Mouse (Mus musculus) liver, embryonic 11.5 days (tissue): ENCODE measurements around the gene Trim43a. TPM values are rescaled to one million over a fixed set of nuclear protein-coding genes. Genes with fewer than 3 reads are reported as not detected.
"Not testable (repeated sequence)": the region's sequence is repeated elsewhere in the genome, so short reads cannot be mapped to it uniquely, and the experiment has no call there.

Experiments
- ATAC-seq: fragments of 200-750 bp; cut with Nextera tagmentation; replicated peaks from 2 replicates; pipeline ENCODE4 v1.8.0; 2017; ENCODE audit warnings: moderate number of reproducible peaks, mild to moderate bottlenecking, moderate TSS enrichment, moderate library complexity; ENCODE audit not compliant: low FRiP score
- DNase-seq: peaks from one replicate; pipeline ENCODE4 v3.0.0-alpha.2; 2017; ENCODE audit warnings: low spot score
- H3K27ac ChIP-seq: fragments of 300-500 bp; sonication (generic); 2 replicates; pipeline ENCODE4 v1.5.1; 2014; ENCODE audit warnings: mild to moderate bottlenecking, low read depth, low read length, control low read depth
- H3K27me3 ChIP-seq: fragments of 300-500 bp; sonication (generic); replicated peaks from 2 replicates; pipeline ENCODE4 v1.6.1; 2014; ENCODE audit warnings: low read length, mixed read lengths; ENCODE audit not compliant: control insufficient read depth, insufficient read depth
- H3K36me3 ChIP-seq: fragments of 300-500 bp; sonication (generic); 2 replicates; pipeline ENCODE4 v1.6.1; 2014; ENCODE audit warnings: mild to moderate bottlenecking, low read length, moderate library complexity, mixed read lengths; ENCODE audit not compliant: control insufficient read depth, insufficient read depth
- H3K4me1 ChIP-seq: fragments of 300-500 bp; sonication (generic); replicated peaks from 2 replicates; pipeline ENCODE4 v1.6.1; 2014; ENCODE audit warnings: low read length, mixed read lengths; ENCODE audit not compliant: control insufficient read depth, insufficient read depth
- H3K4me2 ChIP-seq: fragments of 300-500 bp; sonication (generic); 2 replicates; pipeline ENCODE4 v1.6.1; 2014; ENCODE audit warnings: mild to moderate bottlenecking, control low read depth, moderate library complexity
- H3K4me3 ChIP-seq: fragments of 300-500 bp; sonication (generic); 2 replicates; pipeline ENCODE4 v1.5.1; 2014; ENCODE audit warnings: low read depth, low read length, control low read depth
- H3K9ac ChIP-seq: fragments of 300-500 bp; sonication (generic); 2 replicates; pipeline ENCODE4 v1.6.1; 2014; ENCODE audit warnings: low read depth, low read length, control low read depth
- H3K9me3 ChIP-seq: fragments of 300-500 bp; sonication (generic); 2 replicates; pipeline ENCODE4 v1.6.1; 2016; ENCODE audit warnings: low read length, inconsistent platforms, mixed read lengths; ENCODE audit not compliant: control insufficient read depth
- WGBS: fragments of 180-500 bp; shearing (Covaris S2); extraction: QIAGEN DNeasy Blood & Tissue Kit; methylation state at CpG from one replicate; pipeline ENCODE4 v1.1.7; 2014; 5-methylcytosine and 5-hydroxymethylcytosine counted together
- polyA plus RNA-seq: library from polyadenylated mRNA; unstranded; fragments of >200 nt; fragmentation: Nextera tagmentation; extraction: Ambion mirVana; gene quantifications from 2 replicates; pipeline ENCODE4 v1.2.1, GENCODE M21; 2014

The Trim43a gene
- polyA plus RNA-seq, 1 experiment from 2014 or later = not detected

DNA sequence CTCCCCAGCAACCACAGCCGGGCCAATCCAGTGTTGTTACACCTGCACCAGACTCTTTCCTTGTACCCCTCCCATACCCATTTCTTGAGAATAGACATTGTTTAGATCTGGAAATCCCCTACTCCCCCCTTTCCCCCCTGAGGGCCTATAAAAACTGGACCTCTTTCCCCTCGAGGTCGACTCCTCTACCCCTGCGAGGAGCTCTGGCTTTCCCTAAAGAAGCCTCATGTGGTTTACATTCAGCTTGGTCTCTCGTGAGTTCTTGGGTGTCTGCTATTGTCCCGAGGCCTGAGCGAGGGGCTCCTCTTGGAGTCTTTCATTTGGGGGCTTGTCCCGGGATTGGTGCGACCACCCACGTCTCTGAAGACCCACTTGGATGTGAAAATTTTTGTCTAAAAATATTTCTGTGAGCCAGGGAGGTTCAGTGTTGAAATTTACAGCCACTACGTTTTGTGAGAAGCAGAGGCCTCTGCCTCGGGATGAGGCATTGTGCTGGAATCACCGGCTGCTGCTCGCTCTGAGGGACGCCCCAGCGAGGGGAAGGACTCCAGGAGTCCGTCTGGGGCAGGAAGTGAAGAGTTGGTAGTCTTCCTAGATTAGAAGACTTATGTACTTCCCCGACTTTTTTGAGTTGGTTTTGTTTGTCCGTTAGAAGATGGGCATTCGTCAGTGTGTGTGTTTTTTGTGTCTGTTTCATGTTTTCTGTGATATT lies 45.3 kb downstream of the Trim43a start:
- H3K4me2 ChIP-seq, ATAC-seq, H3K9me3 ChIP-seq, H3K4me1 ChIP-seq, H3K36me3 ChIP-seq, H3K27ac ChIP-seq, DNase-seq, H3K27me3 ChIP-seq, H3K4me3 ChIP-seq, H3K9ac ChIP-seq: not testable (repeated sequence)
- WGBS = 79% methylated on average over 13 of the region's 20 CpGs

DNA sequence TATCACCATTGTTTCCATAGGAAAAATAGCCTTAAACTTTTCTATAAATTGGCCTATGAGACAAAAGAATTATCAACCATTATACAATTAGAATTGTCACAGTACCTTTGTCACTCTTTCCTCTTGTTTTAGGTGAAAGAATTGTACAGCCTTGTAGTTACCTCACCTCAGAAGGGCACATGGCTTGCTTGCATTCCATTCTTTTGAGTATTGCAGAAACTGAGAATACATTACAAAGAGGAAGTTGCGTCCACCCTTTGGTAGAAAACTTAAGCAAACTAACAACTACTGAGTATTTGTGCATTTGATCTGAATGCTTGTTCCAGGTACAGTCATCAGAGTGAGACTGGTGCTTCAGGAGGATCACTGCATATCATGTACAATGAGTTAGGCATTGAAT lies 57.4 kb downstream of the Trim43a start:
- H3K27ac ChIP-seq, H3K9ac ChIP-seq, H3K4me3 ChIP-seq, H3K4me2 ChIP-seq, ATAC-seq, H3K27me3 ChIP-seq, H3K9me3 ChIP-seq, H3K4me1 ChIP-seq, H3K36me3 ChIP-seq, DNase-seq: not testable (repeated sequence)
- WGBS = 85% methylated on average over 1 of the region's 1 CpGs

Other genes with a start within 250 kb of the Trim43a start
- 19.6 and 23.9 TPM in 2 replicates for gene Snx14, start 141.9 kb upstream of the Trim43a start, polyA plus RNA-seq
- gene Gm20537, start 124.3 kb upstream of the Trim43a start, polyA plus RNA-seq = not detected in 2 replicates
- gene Syncrip, start 98.3 kb upstream of the Trim43a start, polyA plus RNA-seq = 116 and 124 TPM in 2 replicates
- 5.2 and 6.0 TPM in 2 replicates for gene Zfp949, start 32.9 kb upstream of the Trim43a start, polyA plus RNA-seq
- 30.7 and 33.4 TPM in 2 replicates for gene Mthfsl, start 139.4 kb downstream of the Trim43a start, polyA plus RNA-seq
- 0.29 TPM in 1 of 2 replicates, not detected in the other for gene Bcl2a1d, start 151.0 kb downstream of the Trim43a start, polyA plus RNA-seq